Mouse (Mus musculus) mature B cell (primary cell): ENCODE measurements around the gene Fbxl13.

Experiments
- in situ Hi-C: fragments of 300-500 bp; cut with MboI; formaldehyde crosslinking; loops from 2 replicates; pipeline ENCODE4 v1.14.3; 2019

Fbxl13 gene

GRCm38 (mm10) chr5:21486798-21487197 is 158.6 kb downstream of the Fbxl13 start:
- in situ Hi-C loops = no loop called here

DNA sequence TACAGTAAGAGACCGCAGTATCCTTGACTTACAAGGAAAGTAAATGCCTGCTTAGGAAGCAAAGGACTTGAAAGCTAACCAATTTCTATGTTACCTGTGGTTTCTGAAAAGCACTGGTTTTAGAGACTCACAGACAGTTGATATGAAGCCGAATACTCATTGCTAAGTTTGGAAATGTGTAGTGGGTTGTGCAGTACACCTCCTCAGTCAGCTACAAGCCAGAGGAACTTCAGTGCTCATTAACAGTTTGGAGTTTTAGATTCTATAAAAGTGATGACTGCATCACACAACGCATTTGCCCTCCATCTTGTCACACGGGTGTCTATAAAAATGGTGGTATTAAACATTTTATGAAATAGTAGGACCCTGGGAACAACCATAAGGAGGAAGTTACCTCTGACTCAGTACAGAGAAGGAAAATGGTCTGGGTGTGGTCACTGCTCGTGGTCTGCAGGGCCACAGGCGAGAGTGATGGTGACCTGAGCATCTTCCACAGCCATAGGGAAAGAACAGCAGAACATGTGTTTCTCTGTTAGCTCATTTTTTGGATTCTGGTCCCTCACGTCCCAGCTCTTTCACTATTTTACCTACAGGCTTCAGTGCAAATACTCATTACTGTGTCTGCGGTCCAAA is 160.1 kb downstream of the Fbxl13 start:
- in situ Hi-C loops = no loop called here

GRCm38 (mm10) chr5:21483275-21483674 is 162.2 kb downstream of the Fbxl13 start:
- in situ Hi-C loops = no loop called here

- in situ Hi-C loops = no loop called here
These were observed 162.8 kb downstream of the Fbxl13 start for GRCm38 (mm10) chr5:21482446-21483222.

DNA sequence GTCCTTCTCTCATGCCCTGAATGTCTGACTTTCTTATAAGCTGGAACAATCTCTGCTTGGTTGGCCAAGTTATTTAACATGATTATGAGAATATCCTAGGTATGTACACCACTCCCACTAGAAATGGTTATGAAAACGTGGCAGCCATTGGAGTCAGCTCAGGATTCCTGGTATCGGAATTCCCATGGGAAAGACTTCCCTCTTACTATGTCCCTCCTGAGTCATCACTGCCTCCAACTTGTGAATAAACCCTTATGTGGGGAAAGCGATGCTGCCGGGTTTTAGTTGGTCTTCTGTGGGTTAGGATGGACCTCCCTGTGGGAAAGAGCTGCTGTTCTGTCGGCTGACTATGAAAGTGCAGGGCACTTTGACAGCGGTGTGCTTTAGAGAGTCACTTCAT is 163.9 kb downstream of the Fbxl13 start:
- in situ Hi-C loops = no loop called here

GRCm38 (mm10) chr5:21479746-21480145 is 165.7 kb downstream of the Fbxl13 start:
- in situ Hi-C loops = no loop called here

DNA sequence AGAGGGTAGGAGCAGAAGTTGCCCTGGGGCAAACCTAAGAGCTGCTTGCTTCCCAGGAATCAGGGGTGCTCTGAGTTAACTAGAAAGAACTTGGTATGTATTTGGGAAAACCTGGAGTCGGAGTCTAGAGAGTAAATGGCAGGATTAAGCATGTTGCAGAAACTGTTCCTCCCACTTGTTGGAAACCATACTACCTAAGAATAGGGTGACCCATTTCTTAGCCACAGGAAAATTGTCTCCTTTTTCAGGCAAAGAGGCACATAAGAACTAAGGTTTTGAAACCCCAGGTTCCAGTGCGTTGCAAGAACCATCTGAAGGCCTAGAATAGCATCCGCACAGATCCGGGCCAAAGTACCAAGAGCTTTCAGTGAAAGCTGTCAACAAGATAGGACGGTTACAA is 167.0 kb downstream of the Fbxl13 start:
- in situ Hi-C loops = no loop called here

- in situ Hi-C loops = no loop called here
These were observed 177.3 kb downstream of the Fbxl13 start for GRCm38 (mm10) chr5:21468100-21468499.

GRCm38 (mm10) chr5:21467387-21467786 is 178.0 kb downstream of the Fbxl13 start:
- in situ Hi-C loops = no loop called here

DNA sequence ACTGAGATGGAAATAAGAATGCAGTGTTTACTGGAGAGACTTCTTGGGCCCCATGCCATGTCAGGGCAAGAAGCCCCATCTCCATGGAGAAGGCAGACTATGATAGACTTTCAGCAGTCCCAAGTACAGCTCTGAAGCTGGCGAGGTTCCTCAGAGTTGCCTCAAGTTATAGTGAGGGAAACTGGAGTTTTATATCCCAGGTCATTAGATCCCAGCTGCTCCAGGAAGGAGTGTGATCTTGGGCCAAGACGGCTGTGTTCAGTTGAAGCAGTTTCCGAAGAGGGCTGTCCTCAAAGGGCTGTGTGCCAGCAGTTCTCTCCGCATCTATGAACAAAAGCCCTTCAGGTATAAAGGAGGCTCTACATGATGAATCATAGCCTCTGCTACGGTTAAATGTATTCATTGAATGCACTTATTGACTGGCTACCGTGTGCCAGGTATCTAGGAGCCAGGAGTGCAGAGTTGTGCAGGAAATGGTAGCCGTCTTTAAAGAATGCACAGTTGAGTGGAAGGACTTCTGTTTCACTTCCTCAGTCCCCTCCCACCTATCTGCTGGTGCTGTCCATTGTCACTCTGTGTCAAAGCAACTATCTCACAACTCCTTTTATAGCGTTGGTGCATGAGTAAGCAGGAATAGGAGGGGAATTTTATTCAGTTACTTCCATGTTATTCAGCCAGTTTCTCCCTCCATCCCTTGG is 204.5 kb downstream of the Fbxl13 start:
- in situ Hi-C loops = loop anchor here (25.0 kb wide), 1 partner anchor 146 kb away; no protein-coding TSS in a partner anchor

- in situ Hi-C loops = loop anchor here (25.0 kb wide), 1 partner anchor 148 kb away; no protein-coding TSS in a partner anchor
These were observed 205.9 kb downstream of the Fbxl13 start for GRCm38 (mm10) chr5:21439446-21440110.

- in situ Hi-C loops = loop anchor here (25.0 kb wide), 1 partner anchor 149 kb away; no protein-coding TSS in a partner anchor
These were observed 207.0 kb downstream of the Fbxl13 start for GRCm38 (mm10) chr5:21438428-21438827.

GRCm38 (mm10) chr5:21436471-21436975 is 208.9 kb downstream of the Fbxl13 start:
- in situ Hi-C loops = loop anchor here (25.0 kb wide), 1 partner anchor 151 kb away; no protein-coding TSS in a partner anchor

DNA sequence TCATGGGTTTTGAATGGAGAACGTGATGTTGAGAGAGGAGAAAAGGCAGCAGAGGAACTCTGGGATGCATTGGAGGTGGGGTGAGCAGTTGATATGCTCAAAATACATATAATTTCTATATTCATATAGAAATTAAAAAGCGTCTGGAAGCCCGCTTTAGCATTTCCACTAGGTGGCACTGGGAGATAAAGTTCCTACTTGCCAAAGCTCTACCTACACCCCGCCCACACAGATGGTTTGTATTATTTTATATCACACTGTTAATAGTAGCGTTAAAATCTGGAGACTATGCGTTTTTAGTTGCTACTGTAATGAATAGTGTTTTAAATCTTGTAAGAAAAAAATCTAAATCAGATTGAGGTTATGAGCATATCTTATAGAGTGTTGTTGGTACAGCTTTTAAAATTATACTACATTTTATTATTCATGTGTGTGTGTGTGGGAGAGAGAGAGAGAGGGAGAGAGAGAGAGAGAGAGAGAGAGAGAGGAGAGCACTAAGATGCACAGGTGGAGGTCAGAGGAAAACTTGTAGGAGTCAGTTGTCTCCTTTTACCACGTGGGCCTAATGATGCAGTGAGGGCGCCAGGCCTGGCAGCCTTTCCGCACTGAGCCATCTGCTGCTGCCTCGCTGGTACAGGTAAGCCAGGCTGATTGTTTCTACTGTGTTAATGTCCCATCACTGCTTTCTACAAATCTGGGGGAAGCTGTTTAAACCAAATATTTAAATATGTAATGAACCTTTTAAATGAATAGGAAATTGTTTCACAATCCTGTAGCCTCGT is 211.1 kb downstream of the Fbxl13 start:
- in situ Hi-C loops = loop anchor here (25.0 kb wide), 1 partner anchor 153 kb away; no protein-coding TSS in a partner anchor
